Mouse (Mus musculus) embryonic fibroblast, embryonic 13.5 days (primary cell): ENCODE measurements at regions not wholly inside any gene's neighbourhood (a gene's known extent, or its start where the extent isn't known, plus 50 kb on each side); places are given as distances from the start of the nearest gene placed in this dataset.

Experiments
- H3K27ac ChIP-seq: 2 replicates; pipeline ENCODE4 v1.5.1; 2012; ENCODE audit warnings: low read length, control low read depth, inconsistent platforms; ENCODE audit not compliant: insufficient read depth
- H3K4me1 ChIP-seq: 2 replicates; pipeline ENCODE4 v1.6.1; 2011; ENCODE audit warnings: low read length; ENCODE audit not compliant: control insufficient read depth, insufficient read depth
- H3K4me3 ChIP-seq: 2 replicates; pipeline ENCODE4 v1.5.1; 2011; ENCODE audit warnings: mild to moderate bottlenecking, control low read depth, low read length; ENCODE audit not compliant: insufficient read depth
- CTCF ChIP-seq: IDR thresholded peaks from 2 replicates; pipeline ENCODE4 v1.5.1; 2011; ENCODE audit warnings: mild to moderate bottlenecking, control low read depth, low read length, moderate library complexity, borderline replicate concordance; ENCODE audit not compliant: insufficient read depth
- POLR2A ChIP-seq: IDR thresholded peaks from 2 replicates; pipeline ENCODE4 v1.6.1; 2011; ENCODE audit warnings: low read depth, mild to moderate bottlenecking, control low read depth, low read length, moderate library complexity

- Histone ChIP-seq H3K4me3 (no peak overlapping the region), H3K4me1 (no peaks in the 10 kb centered on the region; the same call in 1 of the 2 replicates), H3K27ac (no peak overlapping the region)
- TF ChIP-seq POLR2A (no peak), CTCF (no peak)
These were observed 65.6 kb downstream of the 4933402N22Rik start for GRCm38 (mm10) chr5:11983452-11983851.

GRCm38 (mm10) chr5:11989140-11989539, 71.3 kb downstream of the 4933402N22Rik start:
- Histone ChIP-seq H3K4me3 (no peak overlapping the region), H3K4me1 (no peaks in the 10 kb centered on the region), H3K27ac (no peak overlapping the region)
- TF ChIP-seq CTCF = no peak
- TF ChIP-seq POLR2A = no peak

- no peak overlapping the region for H3K4me3 ChIP-seq
- no peak overlapping the region for H3K27ac ChIP-seq
- TF ChIP-seq CTCF (no peak), POLR2A (no peak)
- H3K4me1 ChIP-seq = no peaks in the 10 kb centered on the region
These were observed 82.9 kb downstream of the 4933402N22Rik start for GRCm38 (mm10) chr5:12000777-12001176.

GRCm38 (mm10) chr5:12006473-12006872, 88.6 kb downstream of the 4933402N22Rik start:
- TF ChIP-seq CTCF (no peak), POLR2A (no peak)

GRCm38 (mm10) chr5:12016332-12016731, 98.5 kb downstream of the 4933402N22Rik start:
- Histone ChIP-seq H3K4me1 (no peaks in the 10 kb centered on the region), H3K4me3 (no peak overlapping the region), H3K27ac (no peak overlapping the region)
- TF ChIP-seq CTCF (no peak), POLR2A (no peak)

More at GRCm38 (mm10) chr5:12006473-12006872, 88.6 kb downstream of the 4933402N22Rik start:
- no peak overlapping the region for H3K4me3 ChIP-seq
- H3K27ac ChIP-seq = no peak overlapping the region
- no peaks in the 10 kb centered on the region for H3K4me1 ChIP-seq

- H3K27ac ChIP-seq = no peak overlapping the region
- no peak for TF ChIP-seq POLR2A
- no peak for TF ChIP-seq CTCF
- no peak overlapping the region for H3K4me3 ChIP-seq
- H3K4me1 ChIP-seq = no peaks in the 10 kb centered on the region
These were observed 102.6 kb downstream of the 4933402N22Rik start for GRCm38 (mm10) chr5:12020489-12020888.

- Histone ChIP-seq H3K27ac (no peak overlapping the region), H3K4me3 (no peak overlapping the region), H3K4me1 (no peaks in the 10 kb centered on the region)
- no peak for TF ChIP-seq POLR2A
- no peak for TF ChIP-seq CTCF
These were observed 107.0 kb downstream of the 4933402N22Rik start for GRCm38 (mm10) chr5:12024705-12025383.

GRCm38 (mm10) chr5:12030002-12030401, 112.2 kb downstream of the 4933402N22Rik start:
- no peak overlapping the region for H3K4me3 ChIP-seq
- no peak overlapping the region for H3K27ac ChIP-seq
- TF ChIP-seq CTCF (no peak), POLR2A (no peak)
- no peaks in the 10 kb centered on the region for H3K4me1 ChIP-seq

GRCm38 (mm10) chr5:12049806-12050205, 132.0 kb downstream of the 4933402N22Rik start:
- no peak for TF ChIP-seq CTCF
- no peak for TF ChIP-seq POLR2A
- H3K27ac ChIP-seq = no peak overlapping the region
- H3K4me3 ChIP-seq = no peak overlapping the region
- H3K4me1 ChIP-seq = no peaks in the 10 kb centered on the region

- Histone ChIP-seq H3K4me3 (no peak overlapping the region), H3K4me1 (no peaks in the 10 kb centered on the region), H3K27ac (no peak overlapping the region)
- no peak for TF ChIP-seq CTCF
These were observed 162.3 kb downstream of the 4933402N22Rik start for GRCm38 (mm10) chr5:12080191-12080590.
